Mouse (Mus musculus) neural tube, embryonic 14.5 days (tissue): Measurements from ENCODE around the gene Hoxb13. TPM values are rescaled to one million over a fixed set of nuclear protein-coding genes. Genes with fewer than 3 reads are reported as not detected.

Experiments used
- ATAC-seq: fragments of 200-750 bp; cut with Nextera tagmentation; 2 replicates; pipeline ENCODE4 v1.8.0; 2017; ENCODE audit warnings: low read depth, mild to moderate bottlenecking, moderate TSS enrichment, moderate library complexity
- H3K27ac ChIP-seq: fragments of 300-500 bp; sonication (generic); 2 replicates; pipeline ENCODE4 v1.5.1; 2014; ENCODE audit warnings: low read depth, mild to moderate bottlenecking, control low read depth, low read length, moderate library complexity, mixed read lengths
- H3K27me3 ChIP-seq: fragments of 300-500 bp; sonication (generic); 2 replicates; pipeline ENCODE4 v1.6.1; 2014; ENCODE audit warnings: low read length; ENCODE audit not compliant: control insufficient read depth, insufficient read depth
- H3K36me3 ChIP-seq: fragments of 300-500 bp; sonication (generic); 2 replicates; pipeline ENCODE4 v1.6.1; 2014; ENCODE audit warnings: low read length, mixed read lengths; ENCODE audit not compliant: control insufficient read depth, insufficient read depth
- H3K4me1 ChIP-seq: fragments of 300-500 bp; sonication (generic); 2 replicates; pipeline ENCODE4 v1.6.1; 2014; ENCODE audit warnings: low read length; ENCODE audit not compliant: control insufficient read depth, insufficient read depth
- H3K4me2 ChIP-seq: fragments of 300-500 bp; sonication (generic); 2 replicates; pipeline ENCODE4 v1.6.1; 2014; ENCODE audit warnings: mild to moderate bottlenecking, low read depth, low read length, control low read depth
- H3K4me3 ChIP-seq: fragments of 300-500 bp; sonication (generic); 2 replicates; pipeline ENCODE4 v1.5.1; 2014; ENCODE audit warnings: low read depth, low read length, control low read depth, mixed read lengths
- H3K9ac ChIP-seq: fragments of 300-500 bp; sonication (generic); replicated peaks from 2 replicates; pipeline ENCODE4 v1.6.1; 2014; ENCODE audit warnings: low read depth, mild to moderate bottlenecking, control low read depth, low read length, mixed read lengths
- H3K9me3 ChIP-seq: fragments of 300-500 bp; sonication (generic); 2 replicates; pipeline ENCODE4 v1.6.1; 2016; ENCODE audit warnings: low read length; ENCODE audit not compliant: control insufficient read depth
- WGBS: fragments of 180-500 bp; shearing (Covaris S2); extraction: QIAGEN DNeasy Blood & Tissue Kit; methylation state at CpG from one replicate; pipeline ENCODE4 v1.1.7; 2014; 5-methylcytosine and 5-hydroxymethylcytosine counted together
- polyA plus RNA-seq: library from polyadenylated mRNA; unstranded; fragments of >200 nt; fragmentation: Nextera tagmentation; extraction: Ambion mirVana; gene quantifications from 2 replicates; pipeline ENCODE4 v1.2.1, GENCODE M21; 2014

Gene Hoxb13
- polyA plus RNA-seq = not detected in 2 replicates

- H3K4me2 ChIP-seq = peak within 1 kb of the TSS; percentile 25
- H3K4me3 ChIP-seq = peak within 1 kb of the TSS; percentile 17; the same call in 1 of the 2 replicates
- no peak within 1 kb of the TSS for H3K9ac ChIP-seq
- WGBS = 1% methylated on average over 35 of the region's 35 CpGs
- H3K27me3 ChIP-seq = peaks cover 71% of the 10 kb centered on the region
- no peaks in the 10 kb centered on the region for H3K4me1 ChIP-seq
- no peaks in the 10 kb centered on the region for H3K9me3 ChIP-seq
- no peak; the same call in 1 of the 2 replicates for ATAC-seq
- no peak within 1 kb of the TSS for H3K27ac ChIP-seq
- H3K36me3 ChIP-seq = no peaks in the 10 kb centered on the region
These were observed at the start of gene Hoxb13 for GRCm38 (mm10) chr11:96193521-96194400. Gene Hoxb13 (plus strand): TSS chr11:96194316.

GRCm38 (mm10) chr11:96145622-96146270 is 48.4 kb upstream of the Hoxb13 start:
- Histone ChIP-seq H3K27ac (no peak overlapping the region), H3K9ac (no peak overlapping the region), H3K36me3 (no peaks in the 10 kb centered on the region), H3K4me3 (no peak overlapping the region), H3K4me1 (no peaks in the 10 kb centered on the region), H3K9me3 (no peaks in the 10 kb centered on the region), H3K27me3 (peaks cover 6% of the 10 kb centered on the region; the same call in 1 of the 2 replicates), H3K4me2 (peak overlapping the region; percentile 12)
- WGBS = 2% methylated on average over 15 of the region's 15 CpGs
- ATAC-seq = peak; percentile 69; the same call in 1 of the 2 replicates

- H3K27ac ChIP-seq = no peak overlapping the region
- H3K9me3 ChIP-seq = no peaks in the 10 kb centered on the region
- peaks cover 6% of the 10 kb centered on the region; the same call in 1 of the 2 replicates for H3K27me3 ChIP-seq
- H3K4me3 ChIP-seq = no peak overlapping the region
- no peak for ATAC-seq
- WGBS = 81% methylated on average over 6 of the region's 6 CpGs
- H3K4me1 ChIP-seq = no peaks in the 10 kb centered on the region
- no peaks in the 10 kb centered on the region for H3K36me3 ChIP-seq
- no peak overlapping the region for H3K4me2 ChIP-seq
- no peak overlapping the region for H3K9ac ChIP-seq
These were observed 46.6 kb upstream of the Hoxb13 start for GRCm38 (mm10) chr11:96147471-96147870.

GRCm38 (mm10) chr11:96164769-96165168 is 29.3 kb upstream of the Hoxb13 start:
- Histone ChIP-seq H3K4me3 (no peak overlapping the region), H3K27ac (no peak overlapping the region), H3K9me3 (no peaks in the 10 kb centered on the region), H3K4me1 (no peaks in the 10 kb centered on the region), H3K36me3 (no peaks in the 10 kb centered on the region), H3K4me2 (no peak overlapping the region), H3K27me3 (peaks cover 32% of the 10 kb centered on the region), H3K9ac (no peak overlapping the region)
- WGBS = 52% methylated on average over 12 of the region's 12 CpGs
- ATAC-seq = no peak

GRCm38 (mm10) chr11:96168125-96168524 is 26.0 kb upstream of the Hoxb13 start:
- Histone ChIP-seq H3K4me3 (no peak overlapping the region), H3K9me3 (no peaks in the 10 kb centered on the region), H3K9ac (no peak overlapping the region), H3K4me1 (no peaks in the 10 kb centered on the region), H3K27me3 (peaks cover 63% of the 10 kb centered on the region), H3K4me2 (no peak overlapping the region), H3K36me3 (no peaks in the 10 kb centered on the region), H3K27ac (no peak overlapping the region)
- WGBS = 15% methylated on average over 9 of the region's 9 CpGs
- ATAC-seq = no peak

- WGBS = 12% methylated on average over 7 of the region's 7 CpGs
- Histone ChIP-seq H3K27me3 (peaks cover 70% of the 10 kb centered on the region), H3K4me1 (no peaks in the 10 kb centered on the region), H3K4me2 (no peak overlapping the region), H3K9me3 (no peaks in the 10 kb centered on the region), H3K4me3 (no peak overlapping the region), H3K36me3 (no peaks in the 10 kb centered on the region), H3K27ac (no peak overlapping the region), H3K9ac (no peak overlapping the region)
- ATAC-seq = no peak
These were observed 25.1 kb upstream of the Hoxb13 start for GRCm38 (mm10) chr11:96169016-96169415.

GRCm38 (mm10) chr11:96170711-96171379 is 23.3 kb upstream of the Hoxb13 start:
- peaks cover 70% of the 10 kb centered on the region for H3K27me3 ChIP-seq
- no peak overlapping the region for H3K4me3 ChIP-seq
- no peaks in the 10 kb centered on the region for H3K4me1 ChIP-seq
- H3K27ac ChIP-seq = no peak overlapping the region
- H3K4me2 ChIP-seq = no peak overlapping the region
- no peak for ATAC-seq
- no peaks in the 10 kb centered on the region for H3K9me3 ChIP-seq
- H3K9ac ChIP-seq = no peak overlapping the region
- 1% methylated on average over 20 of the region's 20 CpGs for WGBS
- H3K36me3 ChIP-seq = no peaks in the 10 kb centered on the region

GRCm38 (mm10) chr11:96171601-96172000 is 22.5 kb upstream of the Hoxb13 start:
- no peak overlapping the region for H3K9ac ChIP-seq
- no peak for ATAC-seq
- H3K27ac ChIP-seq = no peak overlapping the region
- no peaks in the 10 kb centered on the region for H3K9me3 ChIP-seq
- no peak overlapping the region for H3K4me2 ChIP-seq
- 5% methylated on average over 3 of the region's 3 CpGs for WGBS
- H3K4me1 ChIP-seq = no peaks in the 10 kb centered on the region
- no peak overlapping the region for H3K4me3 ChIP-seq
- H3K27me3 ChIP-seq = peaks cover 72% of the 10 kb centered on the region
- no peaks in the 10 kb centered on the region for H3K36me3 ChIP-seq
